Mouse (Mus musculus) heart, embryonic 12.5 days (tissue): ENCODE measurements around the gene Egf. TPM values are rescaled to one million over a fixed set of nuclear protein-coding genes. Genes with fewer than 3 reads are reported as not detected.

Experiments
- ATAC-seq: fragments of 200-750 bp; cut with Nextera tagmentation; 2 replicates; pipeline ENCODE4 v1.8.0; 2017; ENCODE audit warnings: moderate TSS enrichment, moderate library complexity; ENCODE audit not compliant: insufficient number of reproducible peaks, low FRiP score
- H3K27ac ChIP-seq: fragments of 300-500 bp; sonication (generic); 2 replicates; pipeline ENCODE4 v1.5.1; 2016; ENCODE audit warnings: mild to moderate bottlenecking, moderate library complexity; ENCODE audit not compliant: poor library complexity, severe bottlenecking
- H3K27me3 ChIP-seq: fragments of 300-500 bp; sonication (generic); replicated peaks from 2 replicates; pipeline ENCODE4 v1.6.1; 2016; ENCODE audit warnings: mild to moderate bottlenecking, moderate library complexity
- H3K36me3 ChIP-seq: fragments of 300-500 bp; sonication (generic); 2 replicates; pipeline ENCODE4 v1.6.1; 2016; ENCODE audit warnings: mild to moderate bottlenecking, moderate library complexity
- H3K4me1 ChIP-seq: fragments of 300-500 bp; sonication (generic); replicated peaks from 2 replicates; pipeline ENCODE4 v1.6.1; 2016; ENCODE audit warnings: mild to moderate bottlenecking
- H3K4me2 ChIP-seq: fragments of 300-500 bp; sonication (generic); 2 replicates; pipeline ENCODE4 v1.6.1; 2016; ENCODE audit warnings: mild to moderate bottlenecking, moderate library complexity
- H3K4me3 ChIP-seq: fragments of 300-500 bp; sonication (generic); 2 replicates; pipeline ENCODE4 v1.5.1; 2016; ENCODE audit warnings: mild to moderate bottlenecking
- H3K9ac ChIP-seq: fragments of 300-500 bp; sonication (generic); 2 replicates; pipeline ENCODE4 v1.6.1; 2016; ENCODE audit warnings: mild to moderate bottlenecking, moderate library complexity
- H3K9me3 ChIP-seq: fragments of 300-500 bp; sonication (generic); replicated peaks from 2 replicates; pipeline ENCODE4 v1.6.1; 2016; ENCODE audit warnings: mild to moderate bottlenecking, moderate library complexity
- WGBS: fragments of 180-500 bp; shearing (Covaris S2); methylation state at CpG from one replicate; pipeline ENCODE4 v1.1.7; 2016; 5-methylcytosine and 5-hydroxymethylcytosine counted together
- polyA plus RNA-seq: library from polyadenylated mRNA; unstranded; fragments of >200 nt; fragmentation: Nextera tagmentation; extraction: Ambion mirVana; gene quantifications from 2 replicates; pipeline ENCODE4 v1.2.1, GENCODE M21; 2016

Egf gene
- polyA plus RNA-seq, 1 experiment from 2014 or later: 1.7 TPM

GRCm38 (mm10) chr3:129714542-129715145, 40.5 kb downstream of the Egf start:
- 55% methylated on average over 15 of the region's 15 CpGs for WGBS
- peak overlapping the region; percentile 51; the same call in 1 of the 2 replicates for H3K9ac ChIP-seq
- H3K27me3 ChIP-seq: no peaks in the 10 kb centered on the region; the same call in 1 of the 2 replicates
- H3K4me3 ChIP-seq: no peak overlapping the region
- H3K9me3 ChIP-seq: no peaks in the 10 kb centered on the region
- H3K36me3 ChIP-seq: no peaks in the 10 kb centered on the region
- peaks cover 7% of the 10 kb centered on the region for H3K4me1 ChIP-seq
- ATAC-seq: no peak
- peak overlapping the region; percentile 36; the same call in 1 of the 2 replicates for H3K4me2 ChIP-seq
- H3K27ac ChIP-seq: no peak overlapping the region

- no peaks in the 10 kb centered on the region; the same call in 1 of the 2 replicates for H3K27me3 ChIP-seq
- H3K27ac ChIP-seq: no peak overlapping the region
- no peaks in the 10 kb centered on the region for H3K4me1 ChIP-seq
- H3K4me2 ChIP-seq: no peak overlapping the region
- WGBS: 22% methylated on average over 5 of the region's 5 CpGs
- H3K36me3 ChIP-seq: no peaks in the 10 kb centered on the region
- no peak for ATAC-seq
- H3K9ac ChIP-seq: no peak overlapping the region
- no peaks in the 10 kb centered on the region for H3K9me3 ChIP-seq
- no peak overlapping the region for H3K4me3 ChIP-seq
Measured at GRCm38 (mm10) chr3:129708157-129708556, 47.0 kb downstream of the Egf start.

GRCm38 (mm10) chr3:129698882-129699281, 56.2 kb downstream of the Egf start:
- Histone ChIP-seq H3K4me1 (no peaks in the 10 kb centered on the region), H3K4me2 (no peak overlapping the region), H3K9me3 (no peaks in the 10 kb centered on the region), H3K27ac (no peak overlapping the region), H3K4me3 (no peak overlapping the region), H3K27me3 (no peaks in the 10 kb centered on the region), H3K9ac (no peak overlapping the region), H3K36me3 (peaks cover 2% of the 10 kb centered on the region; the same call in 1 of the 2 replicates)
- no peak for ATAC-seq
- WGBS: 86% methylated on average over 8 of the region's 8 CpGs

DNA sequence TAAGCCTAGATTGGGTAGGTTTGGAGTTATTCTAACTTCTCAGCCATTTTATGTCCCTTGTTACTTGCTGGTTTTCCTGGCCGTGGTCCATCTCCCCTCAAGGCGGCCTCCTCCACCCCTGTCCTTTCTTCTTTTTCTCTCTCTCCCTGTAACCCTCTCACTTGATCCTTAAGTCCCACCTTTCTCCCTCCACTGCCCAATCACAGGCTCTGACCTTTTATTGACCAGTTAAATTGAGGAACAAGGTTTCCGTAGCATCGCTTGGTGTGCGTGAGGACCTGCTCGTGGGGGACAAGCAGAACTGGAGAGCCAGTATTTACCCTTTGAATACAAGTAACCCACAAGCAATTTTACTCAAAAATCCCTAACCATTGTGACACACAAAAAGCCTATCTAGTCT, 56.8 kb downstream of the Egf start:
- H3K9ac ChIP-seq: no peak overlapping the region
- no peak for ATAC-seq
- WGBS: 88% methylated on average over 6 of the region's 6 CpGs
- H3K27me3 ChIP-seq: no peaks in the 10 kb centered on the region
- peaks cover 2% of the 10 kb centered on the region; the same call in 1 of the 2 replicates for H3K36me3 ChIP-seq
- no peak overlapping the region for H3K4me2 ChIP-seq
- no peak overlapping the region for H3K4me3 ChIP-seq
- no peak overlapping the region for H3K27ac ChIP-seq
- no peaks in the 10 kb centered on the region for H3K9me3 ChIP-seq
- no peaks in the 10 kb centered on the region for H3K4me1 ChIP-seq

- H3K36me3 ChIP-seq: peaks cover 2% of the 10 kb centered on the region; the same call in 1 of the 2 replicates
- no peaks in the 10 kb centered on the region for H3K9me3 ChIP-seq
- H3K27me3 ChIP-seq: no peaks in the 10 kb centered on the region
- no peak overlapping the region for H3K4me3 ChIP-seq
- no peak for ATAC-seq
- H3K4me2 ChIP-seq: no peak overlapping the region
- no peak overlapping the region for H3K9ac ChIP-seq
- WGBS: 81% methylated on average over 10 of the region's 10 CpGs
- no peaks in the 10 kb centered on the region for H3K4me1 ChIP-seq
- no peak overlapping the region for H3K27ac ChIP-seq
Measured at GRCm38 (mm10) chr3:129697691-129698090, 57.4 kb downstream of the Egf start.

DNA sequence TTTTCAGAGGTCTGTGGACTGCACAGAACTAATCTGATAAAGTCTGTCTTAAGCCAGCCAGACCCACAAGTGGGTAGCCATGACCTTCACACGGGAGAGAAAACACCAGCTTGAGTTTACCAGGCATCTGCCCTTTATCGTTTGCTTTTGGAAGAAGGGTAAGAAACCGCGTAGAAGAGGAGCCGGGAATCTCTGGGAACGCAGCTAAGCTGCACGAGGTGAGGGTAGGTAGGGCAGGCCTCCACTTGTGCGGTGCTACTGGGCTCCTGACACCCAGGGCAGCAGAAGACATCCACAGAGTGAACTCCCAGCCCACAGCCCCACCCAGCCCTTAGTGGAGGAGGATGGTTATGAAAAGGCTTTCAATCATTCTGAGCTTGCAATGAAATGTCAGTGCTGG, 59.2 kb downstream of the Egf start:
- Histone ChIP-seq H3K4me1 (no peaks in the 10 kb centered on the region), H3K4me3 (no peak overlapping the region), H3K4me2 (no peak overlapping the region), H3K27ac (no peak overlapping the region), H3K9me3 (no peaks in the 10 kb centered on the region), H3K27me3 (no peaks in the 10 kb centered on the region), H3K36me3 (no peaks in the 10 kb centered on the region), H3K9ac (no peak overlapping the region)
- WGBS: 78% methylated on average over 8 of the region's 8 CpGs
- no peak for ATAC-seq

DNA sequence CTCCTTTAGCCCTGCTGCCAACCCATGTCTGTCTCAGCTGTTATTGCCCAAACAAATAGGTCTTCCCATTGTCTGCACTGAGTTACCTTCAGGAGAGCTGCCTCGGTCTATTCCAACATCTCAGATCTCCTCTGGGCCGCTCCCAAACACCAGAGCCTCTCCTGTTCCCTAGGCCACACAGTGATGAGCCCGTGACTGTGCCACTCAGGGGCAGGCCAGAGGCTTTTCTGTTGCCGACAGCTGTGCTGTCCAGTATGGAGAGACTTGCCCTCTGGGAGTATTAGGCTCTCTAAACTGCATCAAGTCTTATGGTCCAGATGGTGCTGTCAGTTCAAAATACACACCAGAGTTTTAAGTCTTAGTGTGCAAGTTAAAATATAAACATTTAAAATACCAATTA, 61.5 kb downstream of the Egf start:
- no peaks in the 10 kb centered on the region for H3K36me3 ChIP-seq
- 73% methylated on average over 4 of the region's 4 CpGs for WGBS
- no peak overlapping the region for H3K4me3 ChIP-seq
- no peak overlapping the region for H3K27ac ChIP-seq
- no peak overlapping the region for H3K4me2 ChIP-seq
- ATAC-seq: no peak
- no peak overlapping the region for H3K9ac ChIP-seq
- H3K27me3 ChIP-seq: no peaks in the 10 kb centered on the region
- no peaks in the 10 kb centered on the region for H3K9me3 ChIP-seq
- H3K4me1 ChIP-seq: no peaks in the 10 kb centered on the region

GRCm38 (mm10) chr3:129692816-129693215, 62.3 kb downstream of the Egf start:
- 51% methylated on average over 16 of the region's 16 CpGs for WGBS
- Histone ChIP-seq H3K27me3 (no peaks in the 10 kb centered on the region), H3K9ac (no peak overlapping the region), H3K36me3 (no peaks in the 10 kb centered on the region), H3K9me3 (no peaks in the 10 kb centered on the region), H3K4me1 (no peaks in the 10 kb centered on the region), H3K27ac (no peak overlapping the region), H3K4me2 (no peak overlapping the region), H3K4me3 (no peak overlapping the region)
- ATAC-seq: no peak

DNA sequence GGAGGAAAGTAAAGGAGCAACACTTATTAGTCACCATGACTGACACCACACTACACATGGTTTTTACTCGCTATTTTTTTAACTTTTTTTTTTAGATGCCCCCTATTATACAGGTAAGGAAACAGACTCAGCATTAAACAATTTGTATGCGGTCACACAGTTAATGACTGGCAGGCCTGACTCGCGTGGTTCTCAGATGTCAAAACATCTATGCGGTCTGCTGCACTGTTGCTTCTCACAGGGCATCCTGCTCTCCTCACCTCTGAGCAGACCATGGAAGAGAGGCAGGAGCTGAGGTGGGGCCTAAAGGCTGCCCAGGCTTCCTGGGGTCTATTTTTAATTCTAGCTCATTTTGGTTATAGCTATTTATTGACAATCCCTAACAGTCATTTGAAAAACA, 67.7 kb downstream of the Egf start:
- no peak overlapping the region for H3K27ac ChIP-seq
- no peak overlapping the region for H3K9ac ChIP-seq
- H3K4me3 ChIP-seq: no peak overlapping the region
- no peaks in the 10 kb centered on the region for H3K27me3 ChIP-seq
- no peaks in the 10 kb centered on the region for H3K9me3 ChIP-seq
- no peak for ATAC-seq
- H3K4me2 ChIP-seq: no peak overlapping the region
- H3K36me3 ChIP-seq: no peaks in the 10 kb centered on the region
- H3K4me1 ChIP-seq: no peaks in the 10 kb centered on the region
- WGBS: 72% methylated on average over 5 of the region's 5 CpGs

DNA sequence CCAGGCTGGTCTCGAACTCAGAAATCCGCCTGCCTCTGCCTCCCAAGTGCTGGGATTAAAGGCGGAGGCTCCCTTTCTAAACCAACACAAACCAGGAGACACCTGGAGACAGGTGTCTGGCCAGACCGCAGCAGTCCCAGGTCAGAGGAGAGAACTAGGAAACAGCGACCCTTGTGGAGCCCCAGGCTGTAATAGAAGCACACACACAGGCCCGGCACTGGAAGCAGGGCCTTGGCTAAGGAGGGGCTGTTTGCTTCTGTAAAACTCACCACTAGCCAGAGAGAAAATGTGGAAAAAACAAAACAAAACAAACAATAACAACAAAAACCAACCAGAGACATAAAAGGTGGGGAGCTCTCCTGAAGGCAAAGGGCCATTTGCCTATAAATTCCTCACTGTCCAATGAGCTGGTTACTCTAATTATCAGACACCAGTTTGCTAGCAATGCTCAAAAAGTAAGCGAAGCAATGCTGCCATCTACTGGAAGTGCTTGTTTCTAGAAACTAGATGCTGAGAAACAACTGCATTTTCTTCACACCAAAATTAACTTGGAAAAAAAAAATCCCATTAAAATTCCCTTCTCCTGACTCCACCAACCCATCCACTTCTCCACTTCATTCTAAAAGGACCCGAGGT, 68.3 kb downstream of the Egf start:
- no peaks in the 10 kb centered on the region for H3K9me3 ChIP-seq
- H3K4me2 ChIP-seq: no peak overlapping the region
- no peak overlapping the region for H3K9ac ChIP-seq
- WGBS: 55% methylated on average over 8 of the region's 8 CpGs
- H3K4me1 ChIP-seq: no peaks in the 10 kb centered on the region
- no peak for ATAC-seq
- no peaks in the 10 kb centered on the region for H3K36me3 ChIP-seq
- no peak overlapping the region for H3K4me3 ChIP-seq
- no peaks in the 10 kb centered on the region for H3K27me3 ChIP-seq
- H3K27ac ChIP-seq: no peak overlapping the region

DNA sequence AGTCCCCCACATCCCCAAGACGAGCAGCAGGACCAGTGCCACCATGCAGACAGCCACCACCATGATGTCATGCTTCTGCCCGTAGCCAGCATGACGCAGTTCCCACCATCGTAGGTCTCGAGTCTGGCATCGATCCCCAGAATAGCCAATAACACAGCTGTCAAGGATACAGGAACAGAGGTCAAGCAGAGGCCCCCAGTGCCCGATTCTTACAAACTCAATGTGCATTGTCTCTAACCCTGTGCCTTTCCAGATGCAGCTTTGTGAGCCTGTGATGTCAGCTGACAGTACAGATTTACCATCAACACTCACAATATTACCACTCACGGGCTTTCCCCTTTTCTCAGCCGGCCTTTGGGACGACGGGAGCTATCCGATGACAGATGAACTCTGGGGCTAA, 68.9 kb downstream of the Egf start:
- Histone ChIP-seq H3K4me1 (no peaks in the 10 kb centered on the region), H3K4me2 (no peak overlapping the region), H3K4me3 (no peak overlapping the region), H3K9me3 (peaks cover 1% of the 10 kb centered on the region; the same call in 1 of the 2 replicates), H3K27me3 (no peaks in the 10 kb centered on the region), H3K36me3 (no peaks in the 10 kb centered on the region), H3K27ac (no peak overlapping the region), H3K9ac (no peak overlapping the region)
- ATAC-seq: no peak
- 82% methylated on average over 12 of the region's 12 CpGs for WGBS
